Mouse (Mus musculus) kidney, adult 2 months (tissue): ENCODE data around the gene Musk.

Experiments
- CTCF ChIP-seq: fragments of 200-500 bp; conservative IDR thresholded peaks from 2 replicates; pipeline ENCODE4 v1.5.1; 2011; ENCODE audit warnings: low read depth, mild to moderate bottlenecking, control low read depth, low read length, moderate library complexity, mixed read lengths; ENCODE audit not compliant: insufficient read depth, insufficient read length
- POLR2A ChIP-seq: fragments of 200-500 bp; IDR thresholded peaks from one replicate; pipeline ENCODE4 v1.6.1; 2011; ENCODE audit warnings: low read depth, low read length, control low read depth

DNA sequence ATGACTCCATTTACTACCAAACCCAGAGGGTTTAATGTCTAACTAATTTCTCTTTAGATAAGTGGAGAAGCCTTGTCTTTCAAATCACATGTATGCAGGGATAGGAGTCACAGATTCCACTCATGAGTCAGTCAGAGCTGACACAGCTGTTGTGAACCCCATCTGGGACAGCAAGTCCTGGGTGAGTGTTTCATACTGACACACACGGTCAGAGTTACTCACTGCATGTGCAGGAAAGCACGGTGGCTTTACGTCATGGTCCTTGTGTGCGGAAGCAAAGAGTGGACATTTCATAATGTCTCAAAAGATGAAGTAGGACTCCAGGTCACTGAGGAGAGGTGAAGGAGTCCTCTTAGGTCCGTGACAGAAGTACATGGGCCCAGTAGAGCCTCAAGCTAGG is 3.0 kb downstream of the Musk start:
- TF ChIP-seq CTCF, result no peak
- TF ChIP-seq POLR2A, result no peak
